Mouse (Mus musculus) lung, embryonic 16.5 days (tissue): ENCODE measurements at regions not wholly inside any gene's neighbourhood (a gene's known extent, or its start where the extent isn't known, plus 50 kb on each side); places are given as distances from the start of the nearest gene placed in this dataset.

Experiments used
- ATAC-seq: fragments of 200-750 bp; cut with Nextera tagmentation; 2 replicates; pipeline ENCODE4 v1.8.0; 2017; ENCODE audit warnings: low read depth, mild to moderate bottlenecking, moderate library complexity
- H3K27ac ChIP-seq: fragments of 300-500 bp; sonication (generic); 2 replicates; pipeline ENCODE4 v1.5.1; 2014; ENCODE audit warnings: mild to moderate bottlenecking, control low read depth, low read length
- H3K27me3 ChIP-seq: fragments of 300-500 bp; sonication (generic); 2 replicates; pipeline ENCODE4 v1.6.1; 2014; ENCODE audit warnings: low read depth, low read length, mixed read lengths; ENCODE audit not compliant: control insufficient read depth, insufficient read depth
- H3K36me3 ChIP-seq: fragments of 300-500 bp; sonication (generic); 2 replicates; pipeline ENCODE4 v1.6.1; 2014; ENCODE audit warnings: low read length; ENCODE audit not compliant: control insufficient read depth, insufficient read depth
- H3K4me1 ChIP-seq: fragments of 300-500 bp; sonication (generic); replicated peaks from 2 replicates; pipeline ENCODE4 v1.6.1; 2014; ENCODE audit warnings: low read length, mixed read lengths; ENCODE audit not compliant: control insufficient read depth, insufficient read depth
- H3K4me2 ChIP-seq: fragments of 300-500 bp; sonication (generic); 2 replicates; pipeline ENCODE4 v1.6.1; 2014; ENCODE audit warnings: low read depth, low read length, control low read depth
- H3K4me3 ChIP-seq: fragments of 300-500 bp; sonication (generic); 2 replicates; pipeline ENCODE4 v1.5.1; 2014; ENCODE audit warnings: mild to moderate bottlenecking, low read length, control low read depth
- H3K9ac ChIP-seq: fragments of 300-500 bp; sonication (generic); 2 replicates; pipeline ENCODE4 v1.6.1; 2014; ENCODE audit warnings: low read length, control low read depth
- H3K9me3 ChIP-seq: fragments of 300-500 bp; sonication (generic); 2 replicates; pipeline ENCODE4 v1.6.1; 2016; ENCODE audit warnings: low read length; ENCODE audit not compliant: control insufficient read depth
- WGBS: fragments of 180-500 bp; shearing (Covaris S2); extraction: QIAGEN DNeasy Blood & Tissue Kit; methylation state at CpG from one replicate; pipeline ENCODE4 v1.1.7; 2014; 5-methylcytosine and 5-hydroxymethylcytosine counted together

DNA sequence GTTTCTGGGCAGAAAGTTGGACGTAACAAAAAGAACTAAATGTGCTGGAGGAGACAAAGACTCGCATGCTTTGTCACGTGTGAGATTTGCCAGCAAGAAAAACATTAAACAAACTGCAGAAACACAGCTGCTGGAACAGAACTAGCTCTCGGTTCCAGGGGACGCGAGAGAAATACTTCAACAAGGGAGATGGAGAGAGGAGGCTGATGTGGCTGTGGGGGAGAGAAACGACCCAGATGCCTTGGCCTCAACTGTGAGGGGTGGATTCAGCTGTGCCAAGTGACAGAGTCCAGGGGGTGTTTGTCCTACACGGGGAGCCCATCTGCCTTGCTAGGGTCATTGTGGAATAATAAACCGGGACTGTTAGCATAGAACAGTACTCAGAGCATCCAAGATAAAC, 174.9 kb downstream of the Ktn1 start:
- H3K4me2 ChIP-seq, result no peak overlapping the region
- no peaks in the 10 kb centered on the region for H3K36me3 ChIP-seq
- H3K4me3 ChIP-seq, result no peak overlapping the region
- H3K4me1 ChIP-seq, result peaks cover 10% of the 10 kb centered on the region; the same call in 1 of the 2 replicates
- peak; percentile 77 for ATAC-seq
- H3K9ac ChIP-seq, result no peak overlapping the region
- peak overlapping the region; percentile 54 for H3K27ac ChIP-seq
- H3K9me3 ChIP-seq, result no peaks in the 10 kb centered on the region
- no peaks in the 10 kb centered on the region for H3K27me3 ChIP-seq
- 34% methylated on average over 9 of the region's 9 CpGs for WGBS

- WGBS, result 54% methylated on average over 8 of the region's 8 CpGs
- Histone ChIP-seq H3K4me2 (no peak overlapping the region), H3K27ac (peak overlapping the region; percentile 28), H3K36me3 (no peaks in the 10 kb centered on the region), H3K9me3 (no peaks in the 10 kb centered on the region), H3K4me3 (no peak overlapping the region), H3K27me3 (no peaks in the 10 kb centered on the region), H3K9ac (no peak overlapping the region), H3K4me1 (peaks cover 7% of the 10 kb centered on the region; the same call in 1 of the 2 replicates)
- no peak for ATAC-seq
These were observed 175.4 kb downstream of the Ktn1 start for GRCm38 (mm10) chr14:47823696-47824095.

GRCm38 (mm10) chr14:47825446-47825956, 177.3 kb downstream of the Ktn1 start:
- Histone ChIP-seq H3K27me3 (no peaks in the 10 kb centered on the region), H3K4me1 (no peaks in the 10 kb centered on the region; the same call in 1 of the 2 replicates), H3K27ac (no peak overlapping the region), H3K4me2 (no peak overlapping the region), H3K9me3 (no peaks in the 10 kb centered on the region), H3K9ac (no peak overlapping the region), H3K4me3 (no peak overlapping the region), H3K36me3 (no peaks in the 10 kb centered on the region)
- WGBS, result 77% methylated on average over 3 of the region's 3 CpGs
- ATAC-seq, result no peak

DNA sequence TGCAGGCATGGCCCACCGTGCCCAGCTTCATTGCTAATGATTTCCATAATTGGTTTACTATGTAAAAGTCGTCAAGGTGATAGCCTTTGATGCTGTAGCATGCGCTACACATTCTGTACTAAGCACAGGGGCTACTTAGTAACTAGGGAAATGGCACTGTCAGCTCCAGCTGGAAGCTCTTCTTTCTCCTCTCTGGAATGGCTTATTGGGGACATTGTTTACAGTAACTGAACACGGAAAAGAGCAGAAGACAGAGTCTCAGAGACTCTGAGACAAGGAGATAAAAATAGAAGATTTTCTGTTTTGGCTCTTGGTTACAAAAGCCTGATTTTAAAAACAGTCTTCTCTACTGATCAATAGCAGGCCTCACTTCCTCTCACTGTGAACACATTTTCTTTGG, 178.3 kb downstream of the Ktn1 start:
- no peak overlapping the region for H3K9ac ChIP-seq
- no peak overlapping the region for H3K4me2 ChIP-seq
- peak; percentile 55 for ATAC-seq
- no peaks in the 10 kb centered on the region for H3K27me3 ChIP-seq
- H3K4me1 ChIP-seq, result no peaks in the 10 kb centered on the region
- H3K4me3 ChIP-seq, result no peak overlapping the region
- no peaks in the 10 kb centered on the region for H3K9me3 ChIP-seq
- 51% methylated on average over 4 of the region's 4 CpGs for WGBS
- H3K36me3 ChIP-seq, result no peaks in the 10 kb centered on the region
- H3K27ac ChIP-seq, result peak overlapping the region; percentile 21; the same call in 1 of the 2 replicates

- no peak for ATAC-seq
- H3K27ac ChIP-seq, result no peak overlapping the region
- WGBS, result 50% methylated on average over 2 of the region's 2 CpGs
- no peaks in the 10 kb centered on the region for H3K36me3 ChIP-seq
- H3K9ac ChIP-seq, result no peak overlapping the region
- no peak overlapping the region for H3K4me3 ChIP-seq
- no peaks in the 10 kb centered on the region for H3K9me3 ChIP-seq
- no peak overlapping the region for H3K4me2 ChIP-seq
- no peaks in the 10 kb centered on the region for H3K27me3 ChIP-seq
- H3K4me1 ChIP-seq, result no peaks in the 10 kb centered on the region
These were observed 179.4 kb downstream of the Ktn1 start for GRCm38 (mm10) chr14:47827623-47828022.

GRCm38 (mm10) chr14:47833696-47834095, 185.4 kb downstream of the Ktn1 start:
- ATAC-seq, result peak; percentile 54; the same call in 1 of the 2 replicates
- no peak overlapping the region for H3K9ac ChIP-seq
- H3K36me3 ChIP-seq, result no peaks in the 10 kb centered on the region
- H3K4me3 ChIP-seq, result no peak overlapping the region
- H3K4me2 ChIP-seq, result no peak overlapping the region
- no peaks in the 10 kb centered on the region for H3K4me1 ChIP-seq
- no peaks in the 10 kb centered on the region for H3K27me3 ChIP-seq
- WGBS, result 54% methylated on average over 10 of the region's 10 CpGs
- H3K9me3 ChIP-seq, result no peaks in the 10 kb centered on the region
- no peak overlapping the region for H3K27ac ChIP-seq

GRCm38 (mm10) chr14:47835408-47835807, 187.2 kb downstream of the Ktn1 start:
- ATAC-seq, result no peak
- Histone ChIP-seq H3K36me3 (no peaks in the 10 kb centered on the region), H3K27me3 (no peaks in the 10 kb centered on the region), H3K9me3 (no peaks in the 10 kb centered on the region), H3K27ac (no peak overlapping the region), H3K4me2 (no peak overlapping the region), H3K4me1 (no peaks in the 10 kb centered on the region; the same call in 1 of the 2 replicates), H3K4me3 (no peak overlapping the region), H3K9ac (no peak overlapping the region)
- WGBS, result 77% methylated on average over 4 of the region's 4 CpGs

DNA sequence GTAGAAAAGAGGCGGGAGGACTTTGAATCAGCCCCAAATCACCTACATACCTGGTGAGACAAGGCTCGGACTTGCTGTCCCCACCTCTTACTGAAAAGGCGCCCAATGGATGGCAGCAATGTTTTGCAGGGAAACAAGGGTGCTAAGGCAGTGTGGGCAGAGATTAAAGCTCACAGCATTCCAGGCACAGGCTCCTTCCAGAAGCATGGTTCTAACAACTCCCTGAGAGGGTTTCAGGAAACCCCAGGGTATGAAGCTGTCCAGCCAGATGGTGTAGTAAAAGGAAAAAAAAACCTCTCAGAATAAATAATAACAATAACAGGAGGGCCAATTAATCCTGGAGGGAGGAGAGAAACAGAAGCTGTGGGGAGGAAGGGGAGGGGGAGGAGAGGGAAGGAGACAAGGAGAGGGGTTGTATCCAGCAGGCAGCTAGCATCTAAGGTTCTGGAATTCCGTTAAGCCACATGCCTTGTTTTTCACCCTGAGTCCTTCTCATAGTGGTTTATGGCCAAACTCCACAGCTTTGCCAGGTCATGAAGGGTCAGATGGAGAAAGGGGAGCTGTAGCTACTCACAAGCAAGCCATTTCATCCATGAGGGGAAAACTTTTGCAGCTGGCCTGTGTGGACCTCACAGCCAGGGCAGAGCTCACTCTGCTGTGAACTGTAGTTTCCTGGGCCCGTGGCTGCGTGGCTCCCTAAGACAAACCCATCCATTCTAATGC, 191.4 kb downstream of the Ktn1 start:
- Histone ChIP-seq H3K4me3 (no peak overlapping the region), H3K4me1 (no peaks in the 10 kb centered on the region; the same call in 1 of the 2 replicates), H3K27ac (no peak overlapping the region), H3K9ac (no peak overlapping the region), H3K36me3 (no peaks in the 10 kb centered on the region), H3K4me2 (no peak overlapping the region), H3K27me3 (no peaks in the 10 kb centered on the region), H3K9me3 (no peaks in the 10 kb centered on the region)
- ATAC-seq, result peak; percentile 45; the same call in 1 of the 2 replicates
- WGBS, result 56% methylated on average over 6 of the region's 6 CpGs

GRCm38 (mm10) chr14:47844366-47844765, 196.1 kb downstream of the Ktn1 start:
- no peaks in the 10 kb centered on the region for H3K27me3 ChIP-seq
- H3K4me3 ChIP-seq, result no peak overlapping the region
- no peaks in the 10 kb centered on the region; the same call in 1 of the 2 replicates for H3K4me1 ChIP-seq
- no peak overlapping the region for H3K4me2 ChIP-seq
- H3K9ac ChIP-seq, result no peak overlapping the region
- H3K27ac ChIP-seq, result no peak overlapping the region
- 77% methylated on average over 1 of the region's 1 CpGs for WGBS
- no peaks in the 10 kb centered on the region for H3K36me3 ChIP-seq
- H3K9me3 ChIP-seq, result no peaks in the 10 kb centered on the region
- no peak for ATAC-seq
